Mouse (Mus musculus): ENCODE data around the gene Gm49486.

GRCm38 (mm10) chr15:79270317-79271123 lies 41.3 kb downstream of the Gm49486 start:
- no peak for TF ChIP-seq GATA1 (IDR thresholded peaks at IDR 0.05; ENCODE audit: borderline replicate concordance, low read length)
- no peak for TF ChIP-seq FLI1 (IDR thresholded peaks at IDR 0.05; ENCODE audit: low read length)
